Mouse (Mus musculus): ENCODE results near the gene Adora3. TPM values are rescaled to one million over a fixed set of nuclear protein-coding genes. Genes with fewer than 3 reads are reported as not detected.

Gene Adora3
- polyA plus RNA-seq, 1 experiment from 2014 or later = 4.1 TPM

- Histone ChIP-seq H3K27me3 (no peaks in the 10 kb centered on the region), H3K27ac (replicated peaks) (no peak overlapping the region), H3K4me3 (replicated peaks) (no peak overlapping the region), H3K9ac (no peak overlapping the region), H3K4me2 (replicated peaks) (no peak overlapping the region), H3K9me3 (replicated peaks) (no peaks in the 10 kb centered on the region), H3K4me1 (no peaks in the 10 kb centered on the region), H3K36me3 (no peaks in the 10 kb centered on the region)
- 74% methylated on average over 5 of the region's 5 CpGs for WGBS
- no peak for ATAC-seq (ENCODE audit: insufficient number of reproducible peaks, low FRiP score, low TSS enrichment, low read depth)
Observed at GRCm38 (mm10) chr3:105876022-105876421, 5.4 kb downstream of the Adora3 start.

- Histone ChIP-seq H3K27me3 (no peaks in the 10 kb centered on the region), H3K4me2 (replicated peaks) (no peak overlapping the region), H3K4me1 (no peaks in the 10 kb centered on the region), H3K4me3 (replicated peaks) (no peak overlapping the region), H3K9ac (no peak overlapping the region), H3K27ac (replicated peaks) (no peak overlapping the region), H3K9me3 (replicated peaks) (no peaks in the 10 kb centered on the region), H3K36me3 (no peaks in the 10 kb centered on the region)
- WGBS = 87% methylated on average over 6 of the region's 6 CpGs
- no peak for ATAC-seq (ENCODE audit: insufficient number of reproducible peaks, low FRiP score, low TSS enrichment, low read depth)
Observed at GRCm38 (mm10) chr3:105877252-105877803, 6.7 kb downstream of the Adora3 start.

GRCm38 (mm10) chr3:105877919-105878318 lies 7.3 kb downstream of the Adora3 start:
- Histone ChIP-seq H3K4me2 (replicated peaks) (no peak overlapping the region), H3K9me3 (replicated peaks) (no peaks in the 10 kb centered on the region), H3K27ac (replicated peaks) (no peak overlapping the region), H3K4me3 (replicated peaks) (no peak overlapping the region), H3K27me3 (no peaks in the 10 kb centered on the region), H3K4me1 (no peaks in the 10 kb centered on the region), H3K36me3 (no peaks in the 10 kb centered on the region), H3K9ac (no peak overlapping the region)
- 84% methylated on average over 2 of the region's 2 CpGs for WGBS
- no peak for ATAC-seq (ENCODE audit: insufficient number of reproducible peaks, low FRiP score, low TSS enrichment, low read depth)

GRCm38 (mm10) chr3:105878751-105879150 lies 8.1 kb downstream of the Adora3 start:
- H3K4me2 ChIP-seq (replicated peaks) = no peak overlapping the region
- WGBS = 84% methylated on average over 8 of the region's 8 CpGs
- H3K27me3 ChIP-seq = no peaks in the 10 kb centered on the region
- no peaks in the 10 kb centered on the region for H3K4me1 ChIP-seq
- H3K36me3 ChIP-seq = no peaks in the 10 kb centered on the region
- H3K27ac ChIP-seq (replicated peaks) = no peak overlapping the region
- H3K4me3 ChIP-seq (replicated peaks) = no peak overlapping the region
- H3K9me3 ChIP-seq (replicated peaks) = no peaks in the 10 kb centered on the region
- no peak overlapping the region for H3K9ac ChIP-seq
- ATAC-seq (ENCODE audit: insufficient number of reproducible peaks, low FRiP score, low TSS enrichment, low read depth) = no peak

GRCm38 (mm10) chr3:105880419-105880818 lies 9.8 kb downstream of the Adora3 start:
- Histone ChIP-seq H3K27me3 (no peaks in the 10 kb centered on the region), H3K4me2 (replicated peaks) (no peak overlapping the region), H3K4me3 (replicated peaks) (no peak overlapping the region), H3K4me1 (no peaks in the 10 kb centered on the region), H3K36me3 (no peaks in the 10 kb centered on the region), H3K9ac (no peak overlapping the region), H3K9me3 (replicated peaks) (no peaks in the 10 kb centered on the region), H3K27ac (replicated peaks) (no peak overlapping the region)
- 47% methylated on average over 3 of the region's 3 CpGs for WGBS
- ATAC-seq (ENCODE audit: insufficient number of reproducible peaks, low FRiP score, low TSS enrichment, low read depth) = no peak

- 87% methylated on average over 7 of the region's 7 CpGs for WGBS
- Histone ChIP-seq H3K27ac (replicated peaks) (no peak overlapping the region), H3K4me1 (no peaks in the 10 kb centered on the region), H3K4me2 (replicated peaks) (no peak overlapping the region), H3K36me3 (no peaks in the 10 kb centered on the region), H3K9ac (no peak overlapping the region), H3K4me3 (replicated peaks) (no peak overlapping the region), H3K9me3 (replicated peaks) (no peaks in the 10 kb centered on the region), H3K27me3 (no peaks in the 10 kb centered on the region)
- no peak for ATAC-seq (ENCODE audit: insufficient number of reproducible peaks, low FRiP score, low TSS enrichment, low read depth)
Observed at GRCm38 (mm10) chr3:105882105-105882504, 11.4 kb downstream of the Adora3 start.

GRCm38 (mm10) chr3:105883111-105883510 lies 12.5 kb downstream of the Adora3 start:
- no peak overlapping the region for H3K4me2 ChIP-seq (replicated peaks)
- 95% methylated on average over 2 of the region's 2 CpGs for WGBS
- no peaks in the 10 kb centered on the region for H3K27me3 ChIP-seq
- H3K36me3 ChIP-seq = no peaks in the 10 kb centered on the region
- no peaks in the 10 kb centered on the region for H3K4me1 ChIP-seq
- no peak for ATAC-seq (ENCODE audit: insufficient number of reproducible peaks, low FRiP score, low TSS enrichment, low read depth)
- H3K27ac ChIP-seq (replicated peaks) = no peak overlapping the region
- H3K9me3 ChIP-seq (replicated peaks) = no peaks in the 10 kb centered on the region
- no peak overlapping the region for H3K4me3 ChIP-seq (replicated peaks)
- no peak overlapping the region for H3K9ac ChIP-seq

GRCm38 (mm10) chr3:105888961-105889360 lies 18.3 kb downstream of the Adora3 start:
- peaks cover 3% of the 10 kb centered on the region for H3K4me1 ChIP-seq

GRCm38 (mm10) chr3:105890220-105890619 lies 19.6 kb downstream of the Adora3 start:
- H3K9me3 ChIP-seq (replicated peaks) = no peaks in the 10 kb centered on the region
- H3K4me3 ChIP-seq (replicated peaks) = no peak overlapping the region
- H3K27ac ChIP-seq (replicated peaks) = no peak overlapping the region
- WGBS = 74% methylated on average over 4 of the region's 4 CpGs
- H3K27me3 ChIP-seq = no peaks in the 10 kb centered on the region
- no peak overlapping the region for H3K9ac ChIP-seq
- H3K4me2 ChIP-seq (replicated peaks) = no peak overlapping the region
- peaks cover 16% of the 10 kb centered on the region for H3K4me1 ChIP-seq
- no peak for ATAC-seq (ENCODE audit: insufficient number of reproducible peaks, low FRiP score, low TSS enrichment, low read depth)
- H3K36me3 ChIP-seq = no peaks in the 10 kb centered on the region

More at GRCm38 (mm10) chr3:105888961-105889360, 18.3 kb downstream of the Adora3 start:
- no peaks in the 10 kb centered on the region for H3K9me3 ChIP-seq (replicated peaks)
- no peak overlapping the region for H3K4me3 ChIP-seq (replicated peaks)
- no peak for ATAC-seq (ENCODE audit: insufficient number of reproducible peaks, low FRiP score, low TSS enrichment, low read depth)
- no peaks in the 10 kb centered on the region for H3K27me3 ChIP-seq
- no peak overlapping the region for H3K9ac ChIP-seq
- 67% methylated on average over 3 of the region's 3 CpGs for WGBS
- H3K27ac ChIP-seq (replicated peaks) = no peak overlapping the region
- H3K4me2 ChIP-seq (replicated peaks) = no peak overlapping the region
- H3K36me3 ChIP-seq = no peaks in the 10 kb centered on the region

GRCm38 (mm10) chr3:105891141-105891540 lies 20.5 kb downstream of the Adora3 start:
- no peak overlapping the region for H3K27ac ChIP-seq (replicated peaks)
- H3K4me2 ChIP-seq (replicated peaks) = no peak overlapping the region
- peaks cover 17% of the 10 kb centered on the region for H3K4me1 ChIP-seq
- H3K9ac ChIP-seq = no peak overlapping the region
- no peaks in the 10 kb centered on the region for H3K27me3 ChIP-seq
- no peaks in the 10 kb centered on the region for H3K9me3 ChIP-seq (replicated peaks)
- WGBS = 84% methylated on average over 3 of the region's 3 CpGs
- no peak for ATAC-seq (ENCODE audit: insufficient number of reproducible peaks, low FRiP score, low TSS enrichment, low read depth)
- no peaks in the 10 kb centered on the region for H3K36me3 ChIP-seq
- no peak overlapping the region for H3K4me3 ChIP-seq (replicated peaks)

GRCm38 (mm10) chr3:105891760-105892571 lies 21.3 kb downstream of the Adora3 start:
- 82% methylated on average over 10 of the region's 10 CpGs for WGBS
- peaks cover 17% of the 10 kb centered on the region for H3K4me1 ChIP-seq
- H3K36me3 ChIP-seq = no peaks in the 10 kb centered on the region
- H3K27me3 ChIP-seq = no peaks in the 10 kb centered on the region
- ATAC-seq (ENCODE audit: insufficient number of reproducible peaks, low FRiP score, low TSS enrichment, low read depth) = no peak
- H3K4me3 ChIP-seq (replicated peaks) = no peak overlapping the region
- no peak overlapping the region for H3K4me2 ChIP-seq (replicated peaks)
- no peak overlapping the region for H3K9ac ChIP-seq
- no peaks in the 10 kb centered on the region for H3K9me3 ChIP-seq (replicated peaks)
- no peak overlapping the region for H3K27ac ChIP-seq (replicated peaks)

Measured in embryonic facial prominence, embryonic 15.5 days (tissue).